Mouse (Mus musculus): Measurements from ENCODE around the gene 4930432M17Rik. TPM values are rescaled to one million over a fixed set of nuclear protein-coding genes. Genes with fewer than 3 reads are reported as not detected.

The 4930432M17Rik gene
- polyA plus RNA-seq, 1 experiment from 2014 or later: not detected

DNA sequence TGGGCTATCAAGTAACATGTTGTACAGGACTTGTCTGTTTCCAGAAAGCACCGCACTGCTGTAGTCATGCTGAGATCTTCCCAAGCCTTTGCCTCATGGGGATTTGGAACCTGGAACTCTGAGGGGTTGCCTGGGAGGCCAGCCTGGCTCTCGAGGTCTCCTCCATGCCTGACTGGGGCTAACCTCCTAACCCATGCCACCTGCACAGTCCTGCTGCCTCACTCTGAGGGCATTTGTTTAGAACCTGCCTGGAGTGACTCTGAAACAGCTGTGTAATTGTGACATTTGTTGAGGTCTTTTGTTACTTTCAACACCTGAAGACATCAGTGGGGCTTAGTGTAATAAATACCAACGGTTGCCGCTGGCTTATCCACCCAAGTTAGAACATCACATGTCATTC is 41.7 kb downstream of the 4930432M17Rik start:
- no peak for ATAC-seq (ENCODE audit: low read depth)
- Histone ChIP-seq H3K9me3 (ENCODE audit: control insufficient read depth, low read length) (no peaks in the 10 kb centered on the region), H3K27ac (ENCODE audit: low read depth, low read length) (no peak overlapping the region), H3K4me3 (ENCODE audit: low read depth, low read length) (no peak overlapping the region), H3K4me2 (ENCODE audit: low read depth, low read length) (no peak overlapping the region), H3K4me1 (ENCODE audit: control insufficient read depth, insufficient read depth, low read length) (no peaks in the 10 kb centered on the region), H3K27me3 (ENCODE audit: control insufficient read depth, insufficient read depth, low read length) (no peaks in the 10 kb centered on the region), H3K9ac (replicated peaks; ENCODE audit: low read depth, low read length) (no peak overlapping the region), H3K36me3 (ENCODE audit: control insufficient read depth, insufficient read depth, low read length) (no peaks in the 10 kb centered on the region)
- WGBS: 72% methylated on average over 4 of the region's 4 CpGs

- H3K36me3 ChIP-seq (ENCODE audit: control insufficient read depth, insufficient read depth, low read length): no peaks in the 10 kb centered on the region
- no peak overlapping the region for H3K4me3 ChIP-seq (ENCODE audit: low read depth, low read length)
- ATAC-seq (ENCODE audit: low read depth): peak; percentile 28; the same call in 1 of the 2 replicates
- no peaks in the 10 kb centered on the region for H3K9me3 ChIP-seq (ENCODE audit: control insufficient read depth, low read length)
- no peaks in the 10 kb centered on the region for H3K4me1 ChIP-seq (ENCODE audit: control insufficient read depth, insufficient read depth, low read length)
- no peak overlapping the region for H3K4me2 ChIP-seq (ENCODE audit: low read depth, low read length)
- no peak overlapping the region for H3K27ac ChIP-seq (ENCODE audit: low read depth, low read length)
- H3K9ac ChIP-seq (replicated peaks; ENCODE audit: low read depth, low read length): no peak overlapping the region
- no peaks in the 10 kb centered on the region for H3K27me3 ChIP-seq (ENCODE audit: control insufficient read depth, insufficient read depth, low read length)
- 73% methylated on average over 17 of the region's 17 CpGs for WGBS
Measured at GRCm38 (mm10) chr3:121713151-121713701, 42.7 kb downstream of the 4930432M17Rik start.

GRCm38 (mm10) chr3:121713816-121714215 is 43.3 kb downstream of the 4930432M17Rik start:
- Histone ChIP-seq H3K4me2 (ENCODE audit: low read depth, low read length) (no peak overlapping the region), H3K4me3 (ENCODE audit: low read depth, low read length) (no peak overlapping the region), H3K27me3 (ENCODE audit: control insufficient read depth, insufficient read depth, low read length) (no peaks in the 10 kb centered on the region)

DNA sequence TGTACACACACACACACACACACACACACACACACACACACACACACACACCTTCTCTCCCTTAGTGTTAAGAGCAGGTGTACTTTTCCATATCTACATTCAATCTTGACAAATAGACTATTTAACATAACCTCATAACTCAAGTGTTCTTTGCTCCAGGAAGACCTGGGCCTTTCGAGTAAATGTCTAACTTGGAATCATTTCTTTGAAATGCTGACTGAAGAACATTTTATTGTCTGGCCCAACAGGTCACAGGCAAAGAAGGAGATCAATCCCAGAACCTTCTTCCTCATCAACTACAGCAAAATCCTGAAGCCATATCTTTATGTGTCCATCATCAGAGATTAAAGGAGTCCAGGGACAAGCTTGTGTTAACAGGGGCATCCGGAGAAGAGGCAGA is 43.9 kb downstream of the 4930432M17Rik start:
- H3K27ac ChIP-seq (ENCODE audit: low read depth, low read length): no peak overlapping the region
- no peaks in the 10 kb centered on the region for H3K27me3 ChIP-seq (ENCODE audit: control insufficient read depth, insufficient read depth, low read length)
- ATAC-seq (ENCODE audit: low read depth): no peak
- WGBS: 88% methylated on average over 2 of the region's 2 CpGs
- no peaks in the 10 kb centered on the region for H3K9me3 ChIP-seq (ENCODE audit: control insufficient read depth, low read length)
- H3K4me1 ChIP-seq (ENCODE audit: control insufficient read depth, insufficient read depth, low read length): no peaks in the 10 kb centered on the region
- H3K9ac ChIP-seq (replicated peaks; ENCODE audit: low read depth, low read length): no peak overlapping the region
- no peak overlapping the region for H3K4me3 ChIP-seq (ENCODE audit: low read depth, low read length)
- no peak overlapping the region for H3K4me2 ChIP-seq (ENCODE audit: low read depth, low read length)
- no peaks in the 10 kb centered on the region for H3K36me3 ChIP-seq (ENCODE audit: control insufficient read depth, insufficient read depth, low read length)

More at GRCm38 (mm10) chr3:121713816-121714215, 43.3 kb downstream of the 4930432M17Rik start:
- H3K4me1 ChIP-seq (ENCODE audit: control insufficient read depth, insufficient read depth, low read length): no peaks in the 10 kb centered on the region
- H3K36me3 ChIP-seq (ENCODE audit: control insufficient read depth, insufficient read depth, low read length): no peaks in the 10 kb centered on the region
- H3K9ac ChIP-seq (replicated peaks; ENCODE audit: low read depth, low read length): no peak overlapping the region
- 65% methylated on average over 8 of the region's 8 CpGs for WGBS
- H3K9me3 ChIP-seq (ENCODE audit: control insufficient read depth, low read length): no peaks in the 10 kb centered on the region
- H3K27ac ChIP-seq (ENCODE audit: low read depth, low read length): no peak overlapping the region
- no peak for ATAC-seq (ENCODE audit: low read depth)

DNA sequence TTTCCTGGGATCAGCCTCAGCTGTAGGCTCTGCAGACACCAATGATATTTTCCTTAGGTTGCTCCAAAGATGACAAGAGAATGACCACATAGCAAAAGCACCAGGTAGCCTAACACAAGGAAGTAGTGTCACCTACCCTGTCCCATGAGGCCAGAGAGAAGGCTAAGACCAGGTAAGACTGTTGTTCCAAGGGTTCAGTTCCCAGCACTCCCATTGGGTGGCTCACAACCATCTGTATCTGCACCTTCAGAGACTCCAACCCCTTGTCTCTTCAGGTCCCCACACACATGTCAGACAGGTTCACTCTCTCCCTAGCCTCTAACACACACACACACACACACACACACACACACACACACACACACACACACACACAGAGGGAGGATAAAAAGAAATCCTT is 44.8 kb downstream of the 4930432M17Rik start:
- no peak overlapping the region for H3K27ac ChIP-seq (ENCODE audit: low read depth, low read length)
- 0 out of 2 replicates have a peak, but pooled peaks have one; percentile 46 for ATAC-seq (ENCODE audit: low read depth)

DNA sequence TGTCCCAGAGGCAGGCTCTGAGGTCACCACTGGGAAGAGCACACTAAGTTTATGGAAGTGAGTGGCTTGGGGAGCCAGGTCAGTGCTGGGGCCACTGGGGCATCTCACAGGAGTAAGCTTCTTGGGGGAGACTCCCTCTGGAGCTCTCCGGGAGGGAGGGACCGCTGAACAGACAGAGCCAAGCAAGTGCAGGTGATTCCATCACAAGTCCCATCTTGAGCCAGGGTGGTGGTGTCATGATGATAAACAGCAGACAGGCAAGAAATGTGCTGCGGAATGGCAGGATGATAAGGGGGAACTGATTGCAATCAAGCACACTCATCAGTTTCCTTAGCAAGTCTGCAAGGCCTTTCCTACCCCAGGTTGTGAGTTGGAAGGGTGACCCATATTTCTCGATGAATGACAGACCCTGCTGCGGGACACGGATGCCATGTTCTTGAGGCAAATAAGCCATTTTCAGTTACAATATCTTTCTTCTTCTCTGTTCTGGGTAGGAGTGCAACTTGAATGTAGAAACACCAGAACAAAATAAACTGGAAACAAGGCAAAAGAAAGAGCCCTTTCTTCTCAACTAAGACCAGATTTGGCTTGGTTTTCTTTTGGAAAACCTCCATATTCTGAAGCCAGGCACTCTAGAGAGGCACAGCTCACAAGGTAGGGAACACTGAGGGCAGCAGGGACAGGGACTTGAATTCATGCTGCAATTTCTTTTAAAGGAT is 45.3 kb downstream of the 4930432M17Rik start:
- Histone ChIP-seq H3K27me3 (ENCODE audit: control insufficient read depth, insufficient read depth, low read length) (no peaks in the 10 kb centered on the region), H3K4me1 (ENCODE audit: control insufficient read depth, insufficient read depth, low read length) (no peaks in the 10 kb centered on the region), H3K4me2 (ENCODE audit: low read depth, low read length) (no peak overlapping the region), H3K36me3 (ENCODE audit: control insufficient read depth, insufficient read depth, low read length) (no peaks in the 10 kb centered on the region), H3K9me3 (ENCODE audit: control insufficient read depth, low read length) (no peaks in the 10 kb centered on the region), H3K27ac (ENCODE audit: low read depth, low read length) (no peak overlapping the region), H3K4me3 (ENCODE audit: low read depth, low read length) (no peak overlapping the region), H3K9ac (replicated peaks; ENCODE audit: low read depth, low read length) (no peak overlapping the region)
- 82% methylated on average over 6 of the region's 6 CpGs for WGBS
- no peak for ATAC-seq (ENCODE audit: low read depth)

More for the DNA sequence above, 44.8 kb downstream of the 4930432M17Rik start:
- Histone ChIP-seq H3K4me2 (ENCODE audit: low read depth, low read length) (no peak overlapping the region), H3K9ac (replicated peaks; ENCODE audit: low read depth, low read length) (no peak overlapping the region), H3K27me3 (ENCODE audit: control insufficient read depth, insufficient read depth, low read length) (no peaks in the 10 kb centered on the region), H3K36me3 (ENCODE audit: control insufficient read depth, insufficient read depth, low read length) (no peaks in the 10 kb centered on the region), H3K9me3 (ENCODE audit: control insufficient read depth, low read length) (no peaks in the 10 kb centered on the region), H3K4me3 (ENCODE audit: low read depth, low read length) (no peak overlapping the region), H3K4me1 (ENCODE audit: control insufficient read depth, insufficient read depth, low read length) (no peaks in the 10 kb centered on the region)

DNA sequence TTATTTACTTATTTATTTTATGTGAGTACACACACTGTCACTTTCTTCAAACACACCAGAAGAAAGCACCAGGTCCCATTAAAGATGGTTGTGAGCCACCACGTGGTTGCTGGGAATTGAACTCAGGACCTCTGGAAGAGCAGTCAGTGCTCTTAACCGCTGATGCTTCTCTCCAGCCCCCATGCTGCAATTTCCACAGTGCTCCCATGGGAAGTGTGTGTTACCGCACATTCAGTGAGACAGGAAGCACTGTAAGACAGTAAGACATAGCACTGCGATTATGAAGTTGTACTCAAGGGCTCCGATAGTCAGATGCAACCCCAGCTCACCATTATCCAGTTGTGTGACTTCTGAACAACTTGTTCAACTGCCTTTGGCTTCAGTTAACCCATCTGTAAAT is 45.9 kb downstream of the 4930432M17Rik start:
- no peak overlapping the region for H3K4me3 ChIP-seq (ENCODE audit: low read depth, low read length)
- H3K4me2 ChIP-seq (ENCODE audit: low read depth, low read length): no peak overlapping the region
- H3K27me3 ChIP-seq (ENCODE audit: control insufficient read depth, insufficient read depth, low read length): no peaks in the 10 kb centered on the region
- no peak for ATAC-seq (ENCODE audit: low read depth)
- 0 out of 2 replicates have a peak, but pooled peaks cover 3% of the 10 kb centered on the region for H3K4me1 ChIP-seq (ENCODE audit: control insufficient read depth, insufficient read depth, low read length)
- 87% methylated on average over 5 of the region's 5 CpGs for WGBS
- no peak overlapping the region for H3K27ac ChIP-seq (ENCODE audit: low read depth, low read length)
- no peaks in the 10 kb centered on the region for H3K36me3 ChIP-seq (ENCODE audit: control insufficient read depth, insufficient read depth, low read length)
- H3K9me3 ChIP-seq (ENCODE audit: control insufficient read depth, low read length): no peaks in the 10 kb centered on the region
- no peak overlapping the region for H3K9ac ChIP-seq (replicated peaks; ENCODE audit: low read depth, low read length)

- Histone ChIP-seq H3K36me3 (ENCODE audit: control insufficient read depth, insufficient read depth, low read length) (no peaks in the 10 kb centered on the region), H3K4me2 (ENCODE audit: low read depth, low read length) (no peak overlapping the region), H3K27ac (ENCODE audit: low read depth, low read length) (no peak overlapping the region), H3K9ac (replicated peaks; ENCODE audit: low read depth, low read length) (no peak overlapping the region), H3K27me3 (ENCODE audit: control insufficient read depth, insufficient read depth, low read length) (no peaks in the 10 kb centered on the region), H3K4me3 (ENCODE audit: low read depth, low read length) (no peak overlapping the region), H3K4me1 (ENCODE audit: control insufficient read depth, insufficient read depth, low read length) (0 out of 2 replicates have a peak, but pooled peaks cover 3% of the 10 kb centered on the region), H3K9me3 (ENCODE audit: control insufficient read depth, low read length) (no peaks in the 10 kb centered on the region)
- ATAC-seq (ENCODE audit: low read depth): no peak
- 78% methylated on average over 8 of the region's 8 CpGs for WGBS
Measured at GRCm38 (mm10) chr3:121718679-121719078, 48.1 kb downstream of the 4930432M17Rik start.

GRCm38 (mm10) chr3:121719701-121720100 is 49.1 kb downstream of the 4930432M17Rik start:
- H3K9me3 ChIP-seq (ENCODE audit: control insufficient read depth, low read length): no peaks in the 10 kb centered on the region
- H3K36me3 ChIP-seq (ENCODE audit: control insufficient read depth, insufficient read depth, low read length): no peaks in the 10 kb centered on the region
- H3K4me2 ChIP-seq (ENCODE audit: low read depth, low read length): no peak overlapping the region
- WGBS: 86% methylated on average over 3 of the region's 3 CpGs
- no peak overlapping the region for H3K4me3 ChIP-seq (ENCODE audit: low read depth, low read length)
- H3K4me1 ChIP-seq (ENCODE audit: control insufficient read depth, insufficient read depth, low read length): 0 out of 2 replicates have a peak, but pooled peaks cover 3% of the 10 kb centered on the region
- H3K9ac ChIP-seq (replicated peaks; ENCODE audit: low read depth, low read length): no peak overlapping the region
- no peaks in the 10 kb centered on the region for H3K27me3 ChIP-seq (ENCODE audit: control insufficient read depth, insufficient read depth, low read length)
- H3K27ac ChIP-seq (ENCODE audit: low read depth, low read length): no peak overlapping the region
- ATAC-seq (ENCODE audit: low read depth): no peak
